Mouse (Mus musculus) intestine, postnatal 0 days (tissue): ENCODE results near the gene Dlg2. TPM values are rescaled to one million over a fixed set of nuclear protein-coding genes. Genes with fewer than 3 reads are reported as not detected.

Source experiments
- ATAC-seq: fragments of 200-750 bp; cut with Nextera tagmentation; 2 replicates; pipeline ENCODE4 v1.8.0; 2017; ENCODE audit warnings: mild to moderate bottlenecking, moderate TSS enrichment, moderate library complexity
- H3K27ac ChIP-seq: fragments of 300-500 bp; sonication (generic); 2 replicates; pipeline ENCODE4 v1.5.1; 2014; ENCODE audit warnings: mild to moderate bottlenecking, low read depth, low read length, moderate library complexity
- H3K27me3 ChIP-seq: fragments of 300-500 bp; sonication (generic); replicated peaks from 2 replicates; pipeline ENCODE4 v1.6.1; 2014; ENCODE audit warnings: low read length, mixed read lengths; ENCODE audit not compliant: control insufficient read depth, insufficient read depth
- H3K36me3 ChIP-seq: fragments of 300-500 bp; sonication (generic); 2 replicates; pipeline ENCODE4 v1.6.1; 2014; ENCODE audit warnings: mild to moderate bottlenecking, moderate library complexity; ENCODE audit not compliant: control insufficient read depth, insufficient read depth
- H3K4me1 ChIP-seq: fragments of 300-500 bp; sonication (generic); replicated peaks from 2 replicates; pipeline ENCODE4 v1.6.1; 2014; ENCODE audit warnings: antibody characterized with exemption, low read length, mixed read lengths; ENCODE audit not compliant: control insufficient read depth, insufficient read depth
- H3K4me2 ChIP-seq: fragments of 300-500 bp; sonication (generic); replicated peaks from 2 replicates; pipeline ENCODE4 v1.6.1; 2014; ENCODE audit warnings: low read depth, mild to moderate bottlenecking, moderate library complexity
- H3K4me3 ChIP-seq: fragments of 300-500 bp; sonication (generic); 2 replicates; pipeline ENCODE4 v1.5.1; 2014; ENCODE audit warnings: low read depth, low read length
- H3K9ac ChIP-seq: fragments of 300-500 bp; sonication (generic); 2 replicates; pipeline ENCODE4 v1.6.1; 2014; ENCODE audit warnings: mild to moderate bottlenecking, low read depth, low read length
- H3K9me3 ChIP-seq: fragments of 300-500 bp; sonication (generic); 2 replicates; pipeline ENCODE4 v1.6.1; 2016; ENCODE audit warnings: mixed run types; ENCODE audit not compliant: control insufficient read depth
- CTCF ChIP-seq: sonication (generic); IDR thresholded peaks from 2 replicates; pipeline ENCODE4 v1.5.1; 2016; ENCODE audit warnings: low read depth, mild to moderate bottlenecking, control low read depth, antibody characterized with exemption, moderate library complexity
- WGBS: fragments of 180-500 bp; shearing (Covaris S2); extraction: QIAGEN DNeasy Blood & Tissue Kit; methylation state at CpG from one replicate; pipeline ENCODE4 v1.1.7; 2014; 5-methylcytosine and 5-hydroxymethylcytosine counted together
- polyA plus RNA-seq: library from polyadenylated mRNA; unstranded; fragments of >200 nt; fragmentation: Nextera tagmentation; extraction: Ambion mirVana; gene quantifications from 2 replicates; pipeline ENCODE4 v1.2.1, GENCODE M21; 2015

Gene Dlg2
- polyA plus RNA-seq, 1 experiment from 2014 or later = 1.1 TPM

GRCm38 (mm10) chr7:90569130-90569529, 92.7 kb downstream of the Dlg2 start:
- no peak overlapping the region for H3K27ac ChIP-seq
- no peak overlapping the region for H3K4me3 ChIP-seq
- no peaks in the 10 kb centered on the region for H3K4me1 ChIP-seq
- H3K4me2 ChIP-seq = no peak overlapping the region
- ATAC-seq = no peak
- WGBS = 45% methylated on average over 7 of the region's 7 CpGs
- H3K36me3 ChIP-seq = no peaks in the 10 kb centered on the region
- no peaks in the 10 kb centered on the region for H3K9me3 ChIP-seq
- no peak for TF ChIP-seq CTCF
- no peak overlapping the region for H3K9ac ChIP-seq
- no peaks in the 10 kb centered on the region for H3K27me3 ChIP-seq

DNA sequence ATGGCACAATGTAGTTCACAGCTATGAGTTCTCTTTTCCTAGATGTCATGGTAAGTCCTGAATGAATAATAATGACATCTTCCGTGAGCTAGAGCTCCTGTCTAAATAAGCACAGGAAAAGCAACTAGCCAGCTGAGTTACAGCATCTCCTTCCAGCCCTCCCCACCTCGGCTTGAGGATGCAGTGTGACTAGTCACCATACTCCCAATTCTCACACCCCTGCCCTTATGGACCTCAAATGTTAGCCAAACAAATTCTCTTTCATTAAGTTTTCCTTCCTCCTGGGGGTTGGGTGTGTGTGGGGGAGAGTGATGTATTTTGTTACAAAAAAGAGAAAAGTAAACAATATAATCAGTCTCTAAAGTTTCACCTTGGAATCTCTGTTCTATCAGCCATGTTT, 111.3 kb downstream of the Dlg2 start:
- Histone ChIP-seq H3K36me3 (no peaks in the 10 kb centered on the region), H3K4me1 (no peaks in the 10 kb centered on the region), H3K27ac (no peak overlapping the region), H3K4me3 (no peak overlapping the region), H3K9me3 (no peaks in the 10 kb centered on the region), H3K9ac (no peak overlapping the region), H3K27me3 (no peaks in the 10 kb centered on the region), H3K4me2 (no peak overlapping the region)
- ATAC-seq = no peak
- WGBS = 41% methylated on average over 2 of the region's 2 CpGs
- no peak for TF ChIP-seq CTCF

DNA sequence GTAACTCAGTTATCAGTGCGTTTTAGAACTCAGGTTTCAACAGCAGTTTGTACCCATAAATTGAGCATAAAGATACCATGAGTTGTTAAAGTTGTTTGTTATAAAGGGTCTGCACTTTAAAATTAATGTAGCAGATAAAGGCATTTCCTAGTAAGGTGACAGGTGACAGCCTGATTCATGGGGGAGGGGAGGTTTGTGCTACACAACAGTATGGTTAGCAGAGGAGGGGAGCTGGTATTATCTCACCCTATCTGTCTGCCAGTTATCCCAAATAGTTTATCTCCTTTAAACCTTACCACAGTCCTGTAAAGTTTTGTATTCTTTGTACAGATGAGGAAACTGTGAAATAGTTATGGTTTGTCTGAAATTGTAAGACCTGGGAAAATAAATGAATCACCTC, 111.8 kb downstream of the Dlg2 start:
- no peaks in the 10 kb centered on the region for H3K4me1 ChIP-seq
- H3K36me3 ChIP-seq = no peaks in the 10 kb centered on the region
- H3K9me3 ChIP-seq = no peaks in the 10 kb centered on the region
- no peaks in the 10 kb centered on the region for H3K27me3 ChIP-seq
- H3K4me2 ChIP-seq = no peak overlapping the region
- H3K4me3 ChIP-seq = no peak overlapping the region
- TF ChIP-seq CTCF = no peak
- H3K27ac ChIP-seq = no peak overlapping the region
- WGBS = 72% methylated on average over 1 of the region's 1 CpGs
- no peak for ATAC-seq
- H3K9ac ChIP-seq = no peak overlapping the region

GRCm38 (mm10) chr7:90609764-90610163, 133.3 kb downstream of the Dlg2 start:
- H3K9me3 ChIP-seq = no peaks in the 10 kb centered on the region
- no peak overlapping the region for H3K4me2 ChIP-seq
- no peak overlapping the region for H3K4me3 ChIP-seq
- no peak for ATAC-seq
- H3K4me1 ChIP-seq = no peaks in the 10 kb centered on the region
- H3K27ac ChIP-seq = no peak overlapping the region
- 38% methylated on average over 2 of the region's 2 CpGs for WGBS
- no peak overlapping the region for H3K9ac ChIP-seq
- no peaks in the 10 kb centered on the region for H3K27me3 ChIP-seq
- no peak for TF ChIP-seq CTCF
- no peaks in the 10 kb centered on the region for H3K36me3 ChIP-seq

GRCm38 (mm10) chr7:90630546-90630945, 154.1 kb downstream of the Dlg2 start:
- no peaks in the 10 kb centered on the region for H3K9me3 ChIP-seq
- no peaks in the 10 kb centered on the region for H3K4me1 ChIP-seq
- WGBS = 85% methylated on average over 3 of the region's 3 CpGs
- H3K9ac ChIP-seq = no peak overlapping the region
- TF ChIP-seq CTCF = no peak
- H3K36me3 ChIP-seq = no peaks in the 10 kb centered on the region
- H3K4me3 ChIP-seq = no peak overlapping the region
- H3K27me3 ChIP-seq = no peaks in the 10 kb centered on the region
- no peak overlapping the region for H3K27ac ChIP-seq
- no peak for ATAC-seq
- H3K4me2 ChIP-seq = no peak overlapping the region

GRCm38 (mm10) chr7:90649512-90649911, 173.0 kb downstream of the Dlg2 start:
- Histone ChIP-seq H3K27me3 (no peaks in the 10 kb centered on the region), H3K4me3 (no peak overlapping the region), H3K36me3 (no peaks in the 10 kb centered on the region), H3K27ac (no peak overlapping the region), H3K9me3 (no peaks in the 10 kb centered on the region), H3K4me1 (no peaks in the 10 kb centered on the region), H3K4me2 (no peak overlapping the region), H3K9ac (no peak overlapping the region)
- no peak for TF ChIP-seq CTCF
- 79% methylated on average over 1 of the region's 1 CpGs for whole genome bisulfite sequencing
- no peak for ATAC-seq

DNA sequence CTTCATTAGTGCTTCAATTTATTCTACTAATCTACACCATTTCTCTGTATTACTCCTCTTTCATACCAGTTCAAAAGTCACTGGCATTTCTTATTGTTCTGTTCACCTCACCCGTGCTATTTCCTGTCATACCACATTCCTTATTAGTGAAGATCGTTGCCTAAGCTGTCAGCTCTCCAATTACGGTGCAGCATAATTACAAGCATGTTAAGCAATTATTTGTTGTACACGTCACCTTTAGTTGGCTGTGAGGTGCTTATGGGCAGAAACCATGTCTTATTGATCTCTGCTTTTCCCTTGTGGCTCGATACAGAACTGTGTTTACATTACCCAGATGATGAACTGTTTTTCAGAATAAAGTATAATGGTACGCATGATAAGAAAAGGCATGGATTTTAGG, 174.7 kb downstream of the Dlg2 start:
- H3K4me2 ChIP-seq = no peak overlapping the region
- no peak overlapping the region for H3K27ac ChIP-seq
- no peak for TF ChIP-seq CTCF
- no peak overlapping the region for H3K4me3 ChIP-seq
- H3K36me3 ChIP-seq = no peaks in the 10 kb centered on the region
- H3K9ac ChIP-seq = no peak overlapping the region
- 62% methylated on average over 6 of the region's 6 CpGs for WGBS
- ATAC-seq = no peak
- H3K4me1 ChIP-seq = no peaks in the 10 kb centered on the region
- no peaks in the 10 kb centered on the region for H3K27me3 ChIP-seq
- no peaks in the 10 kb centered on the region for H3K9me3 ChIP-seq
